Mouse (Mus musculus): ENCODE data around the gene Tnfrsf21. TPM values are rescaled to one million over a fixed set of nuclear protein-coding genes. Genes with fewer than 3 reads are reported as not detected.
A peak's percentile ranks its signal among the peaks of the same experiment; 100 is the strongest.

Gene Tnfrsf21
- polyA plus RNA-seq, 1 experiment: 178 TPM

GRCm38 (mm10) chr17:43068846-43069553 lies 52.6 kb downstream of the Tnfrsf21 start:
- WGBS: 46% methylated on average over 7 of the region's 7 CpGs
- Histone ChIP-seq H3K27me3 (replicated peaks; ENCODE audit: control insufficient read depth, insufficient read depth, low read length) (no peaks in the 10 kb centered on the region), H3K4me3 (ENCODE audit: insufficient read depth, low read depth, low read length) (no peak overlapping the region), H3K36me3 (ENCODE audit: control insufficient read depth, insufficient read depth, low read length) (peaks cover 3% of the 10 kb centered on the region; the same call in 1 of the 2 replicates), H3K27ac (ENCODE audit: insufficient read depth, low read depth, low read length) (peak overlapping the region; percentile 97), H3K4me1 (ENCODE audit: control insufficient read depth, insufficient read depth, low read length) (peaks cover 21% of the 10 kb centered on the region; the same call in 1 of the 2 replicates)
- peak; percentile 95 for DNase-seq
- TF ChIP-seq CTCF (conservative IDR thresholded peaks at IDR 0.05; ENCODE audit: insufficient read depth, insufficient read length, low read depth, low read length) (no peak), POLR2A (IDR thresholded peaks at IDR 0.05; ENCODE audit: low read depth, low read length) (no peak)

DNA sequence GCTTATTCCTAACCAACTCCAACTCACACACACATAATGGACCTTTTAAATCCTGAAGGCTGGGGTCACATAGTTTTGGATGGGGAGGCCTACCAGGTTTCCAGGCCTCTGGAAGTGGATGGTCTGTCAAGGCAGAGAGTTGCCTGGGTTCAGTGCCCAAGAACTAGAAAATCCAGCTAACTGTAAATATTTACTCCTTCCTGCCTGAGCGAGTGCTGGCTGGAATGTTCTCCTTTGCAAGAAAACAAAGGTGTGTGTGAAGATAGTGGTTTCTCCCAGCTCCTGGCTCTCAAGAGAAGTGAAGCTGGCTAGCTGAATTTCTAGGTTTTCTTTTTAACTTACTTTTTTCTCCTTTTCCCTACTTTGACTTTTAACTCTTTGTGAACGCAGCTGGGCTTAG lies 54.6 kb downstream of the Tnfrsf21 start:
- no peaks in the 10 kb centered on the region for H3K27me3 ChIP-seq (replicated peaks; ENCODE audit: control insufficient read depth, insufficient read depth, low read length)
- no peak overlapping the region for H3K4me3 ChIP-seq (ENCODE audit: insufficient read depth, low read depth, low read length)
- 61% methylated on average over 2 of the region's 2 CpGs for WGBS
- DNase-seq: peak; percentile 53
- TF ChIP-seq CTCF (conservative IDR thresholded peaks at IDR 0.05; ENCODE audit: insufficient read depth, insufficient read length, low read depth, low read length) (no peak), POLR2A (IDR thresholded peaks at IDR 0.05; ENCODE audit: low read depth, low read length) (no peak)
- H3K27ac ChIP-seq (ENCODE audit: insufficient read depth, low read depth, low read length): peak overlapping the region; percentile 97
- peaks cover 29% of the 10 kb centered on the region; the same call in 1 of the 2 replicates for H3K4me1 ChIP-seq (ENCODE audit: control insufficient read depth, insufficient read depth, low read length)
- peaks cover 3% of the 10 kb centered on the region; the same call in 1 of the 2 replicates for H3K36me3 ChIP-seq (ENCODE audit: control insufficient read depth, insufficient read depth, low read length)

- WGBS: 82% methylated on average over 11 of the region's 11 CpGs
- no peak for DNase-seq
- Histone ChIP-seq H3K27me3 (replicated peaks; ENCODE audit: control insufficient read depth, insufficient read depth, low read length) (no peaks in the 10 kb centered on the region), H3K36me3 (ENCODE audit: control insufficient read depth, insufficient read depth, low read length) (peaks cover 1% of the 10 kb centered on the region; the same call in 1 of the 2 replicates), H3K27ac (ENCODE audit: insufficient read depth, low read depth, low read length) (peak overlapping the region; percentile 39), H3K4me3 (ENCODE audit: insufficient read depth, low read depth, low read length) (no peak overlapping the region), H3K4me1 (ENCODE audit: control insufficient read depth, insufficient read depth, low read length) (peaks cover 28% of the 10 kb centered on the region; the same call in 1 of the 2 replicates)
- TF ChIP-seq CTCF (conservative IDR thresholded peaks at IDR 0.05; ENCODE audit: insufficient read depth, insufficient read length, low read depth, low read length) (no peak), POLR2A (IDR thresholded peaks at IDR 0.05; ENCODE audit: low read depth, low read length) (no peak)
Observed at GRCm38 (mm10) chr17:43072142-43072786, 55.9 kb downstream of the Tnfrsf21 start.

GRCm38 (mm10) chr17:43072787-43073148 lies 56.4 kb downstream of the Tnfrsf21 start:
- TF ChIP-seq CTCF (conservative IDR thresholded peaks at IDR 0.05; ENCODE audit: insufficient read depth, insufficient read length, low read depth, low read length) (no peak), POLR2A (IDR thresholded peaks at IDR 0.05; ENCODE audit: low read depth, low read length) (no peak)
- 49% methylated on average over 5 of the region's 5 CpGs for WGBS
- H3K36me3 ChIP-seq (ENCODE audit: control insufficient read depth, insufficient read depth, low read length): no peaks in the 10 kb centered on the region; the same call in 1 of the 2 replicates
- peak overlapping the region; percentile 7; the same call in 1 of the 2 replicates for H3K27ac ChIP-seq (ENCODE audit: insufficient read depth, low read depth, low read length)
- no peaks in the 10 kb centered on the region for H3K27me3 ChIP-seq (replicated peaks; ENCODE audit: control insufficient read depth, insufficient read depth, low read length)
- no peak for DNase-seq
- peaks cover 24% of the 10 kb centered on the region; the same call in 1 of the 2 replicates for H3K4me1 ChIP-seq (ENCODE audit: control insufficient read depth, insufficient read depth, low read length)
- no peak overlapping the region for H3K4me3 ChIP-seq (ENCODE audit: insufficient read depth, low read depth, low read length)

- 68% methylated on average over 5 of the region's 5 CpGs for WGBS
- no peaks in the 10 kb centered on the region for H3K27me3 ChIP-seq (replicated peaks; ENCODE audit: control insufficient read depth, insufficient read depth, low read length)
- peak overlapping the region; percentile 45; the same call in 1 of the 2 replicates for H3K27ac ChIP-seq (ENCODE audit: insufficient read depth, low read depth, low read length)
- no peaks in the 10 kb centered on the region; the same call in 1 of the 2 replicates for H3K36me3 ChIP-seq (ENCODE audit: control insufficient read depth, insufficient read depth, low read length)
- peaks cover 20% of the 10 kb centered on the region; the same call in 1 of the 2 replicates for H3K4me1 ChIP-seq (ENCODE audit: control insufficient read depth, insufficient read depth, low read length)
- no peak overlapping the region for H3K4me3 ChIP-seq (ENCODE audit: insufficient read depth, low read depth, low read length)
- no peak for DNase-seq
- TF ChIP-seq CTCF (conservative IDR thresholded peaks at IDR 0.05; ENCODE audit: insufficient read depth, insufficient read length, low read depth, low read length) (no peak), POLR2A (IDR thresholded peaks at IDR 0.05; ENCODE audit: low read depth, low read length) (no peak)
Observed at GRCm38 (mm10) chr17:43074391-43074790, 58.0 kb downstream of the Tnfrsf21 start.

- Histone ChIP-seq H3K27me3 (replicated peaks; ENCODE audit: control insufficient read depth, insufficient read depth, low read length) (no peaks in the 10 kb centered on the region), H3K4me3 (ENCODE audit: insufficient read depth, low read depth, low read length) (no peak overlapping the region), H3K36me3 (ENCODE audit: control insufficient read depth, insufficient read depth, low read length) (no peaks in the 10 kb centered on the region; the same call in 1 of the 2 replicates), H3K4me1 (ENCODE audit: control insufficient read depth, insufficient read depth, low read length) (peaks cover 20% of the 10 kb centered on the region; the same call in 1 of the 2 replicates), H3K27ac (ENCODE audit: insufficient read depth, low read depth, low read length) (peak overlapping the region; percentile 10)
- peak; percentile 54 for DNase-seq
- 42% methylated on average over 8 of the region's 8 CpGs for WGBS
- no peak for TF ChIP-seq CTCF (conservative IDR thresholded peaks at IDR 0.05; ENCODE audit: insufficient read depth, insufficient read length, low read depth, low read length)
Observed at GRCm38 (mm10) chr17:43075100-43075499, 58.7 kb downstream of the Tnfrsf21 start.

DNA sequence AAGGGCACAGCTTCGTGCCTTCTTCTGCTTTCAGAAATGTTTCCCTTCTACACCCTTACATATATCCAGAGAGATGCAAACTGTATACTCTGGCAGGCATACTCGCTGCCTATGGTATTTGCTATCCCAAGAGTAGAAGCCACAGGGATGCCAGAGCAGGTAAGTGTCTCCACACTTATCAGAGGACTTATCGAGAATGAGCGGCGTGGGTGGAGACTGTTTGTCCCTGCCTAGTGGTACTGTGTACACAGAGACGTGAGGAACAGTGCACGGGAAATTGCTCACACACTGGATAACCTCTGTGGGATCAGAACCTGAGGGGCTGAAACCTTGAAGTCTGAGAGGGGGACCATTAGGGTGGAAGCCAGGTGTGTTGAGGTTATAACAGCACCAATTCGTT lies 59.6 kb downstream of the Tnfrsf21 start:
- Histone ChIP-seq H3K4me1 (ENCODE audit: control insufficient read depth, insufficient read depth, low read length) (peaks cover 15% of the 10 kb centered on the region; the same call in 1 of the 2 replicates), H3K27me3 (replicated peaks; ENCODE audit: control insufficient read depth, insufficient read depth, low read length) (no peaks in the 10 kb centered on the region), H3K27ac (ENCODE audit: insufficient read depth, low read depth, low read length) (peak overlapping the region; percentile 6), H3K36me3 (ENCODE audit: control insufficient read depth, insufficient read depth, low read length) (no peaks in the 10 kb centered on the region; the same call in 1 of the 2 replicates), H3K4me3 (ENCODE audit: insufficient read depth, low read depth, low read length) (no peak overlapping the region)
- 64% methylated on average over 8 of the region's 8 CpGs for WGBS
- TF ChIP-seq CTCF (conservative IDR thresholded peaks at IDR 0.05; ENCODE audit: insufficient read depth, insufficient read length, low read depth, low read length) (no peak), POLR2A (IDR thresholded peaks at IDR 0.05; ENCODE audit: low read depth, low read length) (no peak)
- no peak for DNase-seq
